Mouse (Mus musculus): Measurements from ENCODE around the gene Bcas3.

Bcas3 gene

DNA sequence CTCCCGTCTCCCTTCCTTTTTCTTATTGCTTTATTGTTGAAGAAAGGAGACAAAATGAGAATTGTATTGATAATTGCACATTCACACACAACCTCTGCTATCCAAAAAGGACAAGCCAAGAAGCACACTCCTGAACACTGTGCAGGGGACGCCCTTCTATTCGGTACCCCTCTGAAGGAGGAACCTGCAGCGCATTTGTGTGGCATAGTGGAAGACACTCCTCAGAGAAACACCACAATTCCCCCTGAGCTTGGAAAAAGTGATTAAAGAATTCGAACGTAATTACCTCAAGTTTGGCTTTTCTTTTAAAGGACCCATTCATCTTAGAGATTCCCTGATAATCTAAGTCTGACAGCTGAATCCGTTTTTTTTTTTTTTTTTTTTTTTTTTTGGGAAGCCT is 261.5 kb downstream of the Bcas3 start:
- no peak for DNase-seq (ENCODE audit: low read depth, low spot score)

DNA sequence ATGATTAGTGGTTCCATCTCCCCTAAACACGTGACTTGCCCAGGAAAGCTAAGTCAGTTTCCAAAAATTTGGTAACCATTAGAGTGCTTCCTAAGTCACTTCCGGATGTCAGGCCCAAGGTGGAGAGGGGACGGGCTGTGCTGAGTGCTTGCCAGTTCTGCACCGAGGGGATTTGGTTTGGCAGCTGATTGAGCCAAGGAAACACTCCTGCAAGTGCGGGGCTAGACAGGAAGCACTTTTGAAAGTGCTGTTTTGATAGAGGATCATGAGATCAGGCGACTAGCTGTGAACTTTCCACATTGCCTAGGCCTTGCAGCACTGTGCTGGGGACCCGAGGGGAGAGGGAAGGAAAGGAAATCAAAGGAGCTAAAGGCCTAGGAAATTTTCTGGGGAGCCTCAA is 262.5 kb downstream of the Bcas3 start:
- no peak for DNase-seq (ENCODE audit: low read depth, low spot score)

DNA sequence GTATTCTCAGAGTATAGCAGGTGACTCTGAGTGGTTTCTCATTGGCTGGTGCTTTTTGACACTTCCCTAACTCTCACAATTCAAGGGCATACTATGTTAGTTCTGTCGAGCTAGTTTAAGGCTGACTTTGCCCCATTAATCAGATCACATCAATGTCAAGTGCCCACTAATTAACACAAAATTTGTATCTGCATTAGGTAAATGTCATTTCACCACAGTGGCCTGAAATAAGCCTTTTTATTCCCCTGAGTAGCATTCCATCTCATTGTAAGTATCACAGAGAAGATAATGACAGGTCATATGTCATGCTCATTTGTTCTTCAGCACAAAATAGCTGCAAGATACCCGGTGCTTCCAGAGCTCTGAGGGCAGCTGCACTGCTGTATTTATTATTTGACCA is 268.5 kb downstream of the Bcas3 start:
- no peak for DNase-seq (ENCODE audit: low read depth, low spot score)

DNA sequence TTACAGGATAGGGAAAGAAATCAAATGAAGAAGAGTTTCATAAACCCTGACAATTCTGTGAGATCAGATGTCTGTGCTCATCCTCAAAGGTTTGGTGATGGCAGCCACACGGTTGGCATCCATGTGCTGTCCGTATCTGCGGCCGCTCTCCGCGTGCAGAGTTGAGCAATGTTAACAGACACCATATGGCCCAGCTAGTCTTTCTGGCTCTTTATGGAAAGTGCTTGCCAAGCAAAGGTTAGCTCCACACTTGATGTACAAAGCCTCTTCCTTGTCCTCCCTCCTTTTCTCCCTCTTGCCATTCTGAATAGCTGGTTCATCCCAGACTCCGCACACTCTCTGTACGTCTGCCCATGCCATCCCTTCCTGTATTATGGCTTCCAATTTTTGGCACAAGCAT is 269.0 kb downstream of the Bcas3 start:
- no peak for DNase-seq (ENCODE audit: low read depth, low spot score)

DNA sequence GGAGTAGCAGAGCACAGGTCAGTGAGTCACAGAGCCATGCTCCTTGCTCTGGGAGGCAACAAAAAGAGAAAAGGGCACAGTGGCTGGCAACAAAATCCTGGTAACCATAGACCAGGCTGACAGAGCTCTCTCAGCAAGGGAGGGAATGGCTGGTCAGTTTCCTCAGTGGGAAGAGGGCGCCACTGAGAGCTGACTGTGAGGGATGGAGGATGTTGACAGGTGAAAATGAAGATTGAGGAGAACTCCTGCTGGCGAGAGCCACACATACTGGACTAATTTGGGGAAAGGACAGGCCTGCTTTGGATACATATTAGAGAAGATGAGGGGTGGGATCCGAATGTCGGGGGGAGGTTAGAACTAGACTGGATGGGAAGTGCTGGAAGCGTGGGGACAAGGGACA is 272.2 kb downstream of the Bcas3 start:
- DNase-seq (ENCODE audit: low read depth, low spot score) = no peak

DNA sequence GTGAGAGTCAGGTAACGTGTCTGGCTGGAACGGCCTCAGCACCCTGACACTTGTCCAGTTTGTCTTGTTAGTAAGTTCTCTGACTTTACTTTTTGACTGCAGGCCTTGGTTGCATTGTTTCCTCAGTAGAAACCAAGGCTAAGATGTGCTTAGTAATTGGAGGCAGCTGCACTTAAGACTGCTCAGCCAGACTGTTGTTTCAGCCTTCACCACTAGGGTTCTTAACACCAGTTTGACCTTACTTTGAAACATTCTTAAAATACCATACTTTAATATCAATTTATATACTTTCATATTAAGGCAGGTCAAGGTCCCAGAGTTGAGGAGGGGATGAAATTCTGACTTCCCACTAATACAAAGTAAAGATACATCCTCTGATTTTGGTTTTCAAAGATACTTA is 273.9 kb downstream of the Bcas3 start:
- DNase-seq (ENCODE audit: low read depth, low spot score) = peak; percentile 12

DNA sequence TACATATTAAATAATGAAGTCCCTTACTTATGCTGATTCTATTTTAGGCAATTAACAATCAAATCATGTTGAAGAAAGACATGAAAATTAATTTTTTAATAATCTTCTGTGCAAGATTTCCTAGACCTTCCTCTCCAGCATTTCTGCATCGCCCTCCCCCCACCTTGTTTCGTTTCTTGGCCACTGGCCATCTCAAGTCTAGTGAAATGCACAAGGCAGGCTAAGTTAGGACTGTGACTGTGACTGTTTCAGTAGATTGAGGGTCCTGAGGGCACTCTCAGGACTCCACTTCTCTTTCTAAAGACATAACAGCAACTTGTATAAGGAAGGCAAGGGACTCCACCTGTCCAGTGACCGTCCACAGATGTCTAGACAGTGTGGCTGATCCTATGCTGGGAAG is 274.4 kb downstream of the Bcas3 start:
- DNase-seq (ENCODE audit: low read depth, low spot score) = no peak

DNA sequence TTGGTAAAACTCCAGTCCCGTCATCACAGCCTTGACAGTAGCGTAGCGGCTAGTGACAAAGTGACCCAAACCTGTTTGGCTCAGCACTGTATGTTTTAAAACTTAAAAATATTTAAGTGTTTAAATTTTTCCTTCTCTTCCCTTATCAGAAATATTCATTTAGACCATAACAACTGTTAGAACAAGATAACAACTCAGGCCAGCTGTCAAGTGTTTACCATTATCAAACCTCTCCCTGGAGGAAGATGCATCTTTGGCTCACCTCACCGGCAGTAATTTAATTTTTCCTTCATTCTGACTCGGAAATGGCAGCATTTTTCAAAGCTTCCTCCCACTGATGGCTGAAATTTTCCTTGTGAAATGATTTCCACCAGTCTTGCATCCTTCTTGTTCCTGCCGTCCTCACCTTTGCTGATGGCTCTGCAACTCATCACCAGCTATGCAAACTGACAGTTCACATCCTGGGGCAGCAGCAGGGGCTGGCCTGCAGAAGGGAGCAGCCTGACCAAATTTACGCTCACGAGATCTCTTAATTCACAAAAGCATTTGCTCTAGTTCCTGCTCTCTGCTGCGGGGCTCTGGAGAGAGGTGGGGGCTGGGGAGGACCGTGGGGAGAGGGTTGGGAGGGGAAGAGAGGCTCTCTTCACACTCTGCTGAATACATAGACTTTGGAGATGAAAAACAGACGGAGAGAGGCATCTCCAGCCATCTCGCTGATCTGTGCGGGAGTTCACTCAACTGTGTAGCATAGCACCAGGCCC is 275.5 kb downstream of the Bcas3 start:
- DNase-seq (ENCODE audit: low read depth, low spot score) = no peak

DNA sequence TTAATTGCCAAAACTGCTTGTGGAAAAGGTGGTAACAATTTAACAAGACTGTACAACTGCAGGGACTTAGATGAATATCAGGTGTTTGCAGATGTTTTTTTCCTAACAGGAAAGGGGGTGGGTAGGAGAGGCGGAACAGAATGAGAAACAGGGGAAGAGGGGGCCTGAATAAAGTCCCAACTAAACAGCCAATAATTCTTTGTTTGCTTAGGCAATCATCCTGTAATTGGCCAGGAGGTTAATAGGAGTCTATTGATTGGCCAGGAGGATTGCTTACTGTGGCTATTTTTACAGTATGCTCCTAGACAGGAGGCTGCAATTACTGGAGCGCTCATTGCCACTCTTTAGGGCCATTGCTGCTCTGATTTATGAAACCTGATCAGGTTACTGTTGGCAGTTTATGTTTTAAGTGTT is 279.6 kb downstream of the Bcas3 start:
- no peak for DNase-seq (ENCODE audit: low read depth, low spot score)

DNA sequence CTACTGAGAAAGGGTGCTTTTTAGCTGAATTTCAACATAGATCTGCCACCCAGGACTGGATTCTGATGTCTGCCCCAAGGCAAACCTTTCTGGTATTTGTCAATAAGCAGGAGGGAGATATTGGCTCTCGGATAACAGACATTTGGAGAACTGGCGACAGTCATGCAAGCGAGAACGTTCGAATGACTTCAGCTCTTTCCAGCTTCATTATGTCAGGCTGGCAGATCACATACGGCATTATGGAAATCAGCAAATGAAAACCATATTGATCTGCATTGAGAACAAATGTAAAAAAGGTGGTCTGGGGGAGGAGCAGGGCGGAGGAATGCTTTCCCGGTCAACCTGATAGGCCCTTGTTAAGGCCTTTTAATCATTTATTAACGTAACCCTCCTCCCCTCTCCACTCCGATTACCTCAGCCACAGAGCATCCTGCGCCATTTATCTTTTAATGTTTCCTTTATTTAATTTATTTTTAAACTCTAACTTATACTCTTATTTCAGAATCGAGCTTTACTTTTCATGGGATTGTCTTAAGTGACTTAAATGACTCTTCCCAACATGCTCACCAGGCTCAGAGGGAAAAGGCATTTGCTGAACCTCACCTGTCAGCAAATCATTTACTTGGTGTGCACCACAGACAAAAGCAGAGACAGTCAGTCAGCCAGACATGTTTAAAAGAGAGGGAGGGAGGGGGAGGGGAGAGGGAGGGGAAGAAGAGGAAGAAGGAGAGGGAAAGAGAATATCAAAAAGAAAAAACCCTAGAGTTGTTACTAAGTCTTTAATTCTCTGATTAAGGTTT is 285.9 kb downstream of the Bcas3 start:
- DNase-seq (ENCODE audit: low read depth, low spot score) = no peak

DNA sequence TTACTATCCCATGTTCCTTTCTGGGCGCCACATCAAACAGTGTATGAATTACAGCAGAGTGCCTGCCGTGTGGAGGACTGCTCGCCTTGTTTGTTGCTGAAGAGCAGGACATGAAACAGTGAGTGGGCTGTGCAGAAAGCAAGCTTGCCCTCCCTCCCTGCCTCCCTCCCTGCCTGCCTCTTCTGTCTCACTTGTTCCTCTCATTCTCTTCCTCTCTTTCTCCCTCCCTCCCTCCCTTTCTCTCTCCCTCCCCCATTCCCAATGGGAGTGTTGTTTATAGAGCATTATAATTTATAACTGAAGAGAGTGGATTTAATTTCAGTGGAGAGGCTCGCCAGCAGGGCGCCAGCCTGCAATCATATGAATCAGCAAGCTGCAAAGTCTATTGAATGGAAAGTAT is 287.7 kb downstream of the Bcas3 start:
- DNase-seq (ENCODE audit: low read depth, low spot score) = no peak

DNA sequence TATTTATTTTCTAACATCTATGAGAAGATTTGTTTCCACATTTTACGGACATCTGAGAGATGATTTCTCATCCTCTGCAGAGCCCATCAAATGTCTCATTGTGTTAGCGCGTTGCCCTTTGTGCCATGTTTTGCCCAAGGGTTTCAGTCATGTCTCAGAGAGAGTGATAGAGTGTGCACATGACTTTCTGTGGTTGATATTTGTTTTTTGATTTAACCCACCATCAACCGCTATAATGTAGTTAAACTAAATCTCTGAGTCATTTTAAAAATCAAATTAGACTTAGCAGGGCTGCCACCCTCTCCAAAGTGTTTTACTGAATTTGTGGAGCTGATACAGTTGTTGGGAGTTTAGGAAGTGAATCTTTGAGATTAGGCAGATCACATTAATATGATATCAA is 288.5 kb downstream of the Bcas3 start:
- no peak for DNase-seq (ENCODE audit: low read depth, low spot score)

DNA sequence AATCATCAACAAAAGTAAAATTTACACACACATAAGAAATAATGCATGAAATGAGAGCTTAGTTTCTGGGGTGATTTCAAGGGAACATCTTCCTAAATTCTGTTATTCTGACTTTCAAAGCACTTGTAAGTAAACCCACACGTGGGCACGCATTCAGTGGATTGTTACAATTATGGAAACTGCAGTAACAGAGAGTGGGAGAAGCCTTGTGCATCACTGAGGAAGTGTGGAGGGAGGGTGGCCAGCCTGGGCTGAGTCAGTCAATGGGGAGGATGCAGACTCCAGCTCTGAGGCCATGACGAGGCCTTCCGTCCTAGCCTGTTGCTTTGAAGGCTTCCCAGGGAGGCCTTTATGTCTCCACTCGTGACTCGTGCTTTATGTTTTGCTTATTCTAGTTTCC is 289.6 kb downstream of the Bcas3 start:
- no peak for DNase-seq (ENCODE audit: low read depth, low spot score)

DNA sequence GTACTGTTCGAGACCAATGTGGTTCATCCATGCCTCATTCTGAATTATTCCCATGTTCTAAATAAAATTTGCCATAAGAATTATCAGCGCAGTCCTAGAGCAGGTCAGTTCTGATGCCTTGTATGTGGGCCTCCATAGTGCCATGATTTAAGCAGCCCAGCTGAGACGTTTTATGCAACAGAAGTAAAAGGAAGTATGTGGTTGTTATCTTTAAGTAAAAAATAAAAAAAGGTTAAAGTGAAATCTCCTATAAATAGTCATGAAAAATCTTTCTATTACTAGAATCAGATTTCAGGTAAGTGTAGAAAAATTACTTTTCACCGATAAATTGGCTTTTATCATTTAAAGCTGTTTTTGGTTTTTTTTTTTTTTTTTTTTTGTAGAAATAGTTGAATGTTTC is 290.1 kb downstream of the Bcas3 start:
- no peak for DNase-seq (ENCODE audit: low read depth, low spot score)

DNA sequence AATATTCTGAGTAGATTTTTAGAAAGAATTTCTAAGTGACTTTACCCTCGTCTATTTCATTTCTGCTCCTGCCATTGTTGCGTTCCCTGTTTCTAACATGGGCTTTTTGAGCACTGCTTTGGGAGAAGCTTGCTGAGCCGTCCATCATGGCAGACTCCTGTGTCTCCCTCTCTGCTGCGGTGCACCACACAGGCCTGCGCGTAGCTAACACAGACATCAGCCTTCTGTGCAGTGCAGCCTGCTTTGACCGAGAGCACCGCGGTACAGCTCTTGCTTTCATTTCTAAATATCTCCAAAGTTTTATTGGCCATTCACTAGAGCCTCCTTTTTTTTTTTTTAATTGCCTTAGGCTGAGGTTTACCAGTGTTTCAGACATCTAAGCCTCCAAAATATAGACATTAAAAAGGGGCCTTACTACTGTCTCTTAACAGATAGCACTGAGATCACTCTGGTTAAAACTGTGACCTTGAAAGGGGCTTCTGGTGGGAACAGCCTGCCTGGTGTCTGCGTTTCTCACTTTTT is 290.6 kb downstream of the Bcas3 start:
- no peak for DNase-seq (ENCODE audit: low read depth, low spot score)

DNA sequence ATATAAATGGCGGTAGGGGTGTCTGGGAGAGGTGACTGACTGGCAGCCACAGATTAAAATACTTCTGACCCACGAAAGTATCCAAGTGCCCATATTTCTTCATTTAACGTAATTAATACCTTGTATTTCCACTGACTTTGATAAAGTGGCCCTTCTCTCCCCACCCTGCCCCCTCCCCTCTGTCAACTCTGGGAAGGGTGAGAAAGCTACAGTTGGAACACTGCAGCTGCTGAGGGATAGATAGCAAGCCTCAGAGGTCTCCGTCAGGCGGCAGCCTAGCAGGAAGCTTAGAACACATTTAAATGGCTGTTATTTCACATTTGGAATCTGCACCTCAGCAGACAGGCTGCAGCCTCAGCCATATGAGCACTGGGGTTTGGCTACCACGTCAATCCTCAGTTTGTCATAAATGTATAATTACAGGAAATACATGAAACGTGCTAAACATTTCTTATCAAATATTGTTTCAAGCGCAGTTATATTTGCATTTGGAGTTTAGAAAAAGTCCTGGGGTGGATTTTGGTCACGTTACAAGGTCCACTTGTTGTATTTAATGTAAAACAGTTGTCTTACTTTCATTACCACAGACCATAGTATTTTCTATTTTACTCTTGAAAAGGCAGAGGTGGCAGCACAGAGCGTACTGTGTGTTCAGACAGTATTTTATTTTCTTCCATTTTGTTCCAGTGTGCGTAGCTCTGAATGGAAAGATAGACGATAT is 291.2 kb downstream of the Bcas3 start:
- DNase-seq (ENCODE audit: low read depth, low spot score) = no peak

DNA sequence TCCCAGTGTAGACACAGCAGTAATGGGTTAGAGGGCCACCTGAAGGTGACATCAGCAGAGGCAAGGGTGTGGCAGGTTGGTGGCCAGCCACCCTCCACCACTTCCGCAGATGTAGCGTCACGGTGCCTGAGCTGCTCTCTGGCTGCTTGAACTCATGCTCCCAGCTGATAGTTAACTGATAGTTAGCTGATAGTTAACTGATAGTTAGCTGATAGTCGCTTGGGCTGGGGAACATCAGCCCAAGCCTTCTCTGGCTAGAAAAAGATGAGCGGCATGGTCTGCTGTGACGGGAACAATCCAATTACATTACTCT is 291.7 kb downstream of the Bcas3 start:
- DNase-seq (ENCODE audit: low read depth, low spot score) = peak; percentile 20

DNA sequence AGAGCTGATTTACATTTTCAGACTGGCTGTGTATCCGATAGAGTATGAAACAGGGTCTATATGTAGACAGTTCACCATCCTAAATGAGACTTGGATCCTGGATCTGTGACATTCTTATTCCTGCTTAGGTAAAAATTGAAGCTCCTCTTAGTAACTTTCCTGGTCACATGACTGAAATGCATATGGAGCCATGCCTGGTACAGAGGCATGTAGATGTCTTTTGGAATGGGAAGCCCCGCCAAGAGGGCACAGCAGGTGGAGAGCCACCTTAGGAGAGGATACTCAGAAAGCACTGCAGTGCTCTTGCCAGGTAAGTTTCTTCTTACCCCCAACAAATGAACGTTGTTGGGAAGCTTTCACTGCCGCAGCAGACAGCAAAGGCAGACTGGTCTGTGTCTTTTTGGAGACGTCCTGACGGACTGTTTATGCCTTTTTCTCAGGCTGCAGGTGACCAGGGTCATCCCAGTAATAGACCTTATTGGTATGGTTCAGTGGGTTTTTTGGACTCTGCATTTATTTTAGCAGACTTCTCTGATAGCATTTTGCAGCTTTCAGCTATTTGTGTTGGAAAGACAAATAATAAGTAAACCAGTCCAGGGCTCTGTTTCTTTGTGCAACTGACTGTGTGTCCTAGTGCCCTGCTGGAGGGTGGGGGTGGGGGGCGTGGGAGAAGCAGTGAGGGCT is 292.3 kb downstream of the Bcas3 start:
- no peak for DNase-seq (ENCODE audit: low read depth, low spot score)

DNA sequence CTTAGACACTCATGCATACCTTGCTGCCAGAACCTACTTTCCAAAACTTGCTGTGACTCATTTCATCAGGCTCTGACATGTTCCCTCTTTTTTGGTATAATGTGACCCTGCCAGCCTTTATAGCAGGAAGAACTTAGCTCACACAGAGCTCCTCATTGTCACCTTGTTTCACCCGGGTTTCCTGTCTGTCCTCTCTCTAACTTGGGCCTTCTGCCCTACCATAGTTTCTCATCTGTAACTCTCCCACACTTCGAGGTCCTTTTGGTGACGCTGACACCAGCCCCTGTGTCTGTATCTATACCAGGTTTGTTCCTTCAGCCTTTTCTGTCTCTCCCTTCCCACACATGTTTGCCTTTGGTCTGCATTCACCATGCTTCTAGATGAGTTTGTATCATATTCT is 295.9 kb downstream of the Bcas3 start:
- no peak for DNase-seq (ENCODE audit: low read depth, low spot score)

DNA sequence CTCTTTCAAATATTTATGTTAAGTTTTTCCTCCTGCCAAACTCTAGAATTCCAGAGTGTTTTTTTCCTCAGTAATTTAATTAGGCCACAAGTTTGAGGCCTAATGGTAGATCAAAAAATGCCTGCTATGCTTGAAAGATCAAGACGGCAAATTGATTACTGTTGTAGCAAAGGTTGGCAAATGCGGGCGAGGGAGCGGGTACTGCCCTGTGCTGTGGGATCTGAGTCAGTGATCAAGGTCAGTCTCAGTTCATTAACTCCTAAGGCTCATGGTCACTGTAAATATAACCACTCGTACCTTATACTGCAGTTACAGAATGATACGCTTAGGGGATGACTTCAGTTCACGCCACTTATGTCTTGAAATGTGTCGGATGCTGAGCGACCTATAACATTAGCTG is 296.4 kb downstream of the Bcas3 start:
- no peak for DNase-seq (ENCODE audit: low read depth, low spot score)

DNA sequence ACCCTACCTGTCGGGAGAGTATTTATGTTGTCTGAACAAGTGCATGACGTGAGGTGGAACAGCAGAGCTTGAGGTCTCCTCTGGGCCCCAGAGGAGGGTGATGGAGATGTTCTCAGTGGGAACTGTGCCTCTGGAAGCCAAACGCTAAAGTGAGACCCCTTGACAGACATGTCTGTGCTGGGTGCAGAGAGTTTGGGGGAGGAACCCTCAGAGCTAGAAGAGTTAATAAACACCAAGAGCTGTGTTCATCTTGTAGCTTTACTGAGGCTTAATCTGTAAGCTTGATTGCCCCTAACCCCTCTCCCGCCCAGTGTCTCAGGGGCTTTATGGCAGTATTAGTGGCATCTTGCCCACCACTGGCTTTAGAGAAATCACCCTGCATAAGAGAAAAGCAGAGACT is 304.5 kb downstream of the Bcas3 start:
- no peak for DNase-seq (ENCODE audit: low read depth, low spot score)

DNA sequence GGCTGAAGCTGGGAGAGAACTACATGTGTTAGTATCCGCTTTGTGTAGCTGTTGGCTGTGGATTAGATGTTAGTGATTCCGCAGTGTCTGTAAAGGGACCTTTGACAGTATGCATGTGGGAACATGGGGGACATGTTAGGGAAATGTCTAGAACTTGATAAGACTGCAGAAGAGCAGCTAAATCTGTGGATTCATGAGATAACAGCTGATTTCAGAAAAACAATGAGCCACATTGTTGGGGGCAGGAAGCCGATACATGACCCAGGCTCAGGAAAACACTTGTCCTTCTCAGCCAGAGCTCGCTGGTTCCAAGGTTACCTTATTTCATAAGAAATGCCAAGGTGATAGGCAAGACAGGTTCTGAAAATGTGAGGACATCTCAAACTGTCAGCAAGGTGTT is 307.3 kb downstream of the Bcas3 start:
- no peak for DNase-seq (ENCODE audit: low read depth, low spot score)
